Mouse (Mus musculus) embryo, embryonic 11 days (tissue): ENCODE results near the gene C1qb.

Experiments
- DNase-seq: peaks from one replicate; pipeline ENCODE4 v3.0.0-alpha.2; 2015

C1qb gene

DNA sequence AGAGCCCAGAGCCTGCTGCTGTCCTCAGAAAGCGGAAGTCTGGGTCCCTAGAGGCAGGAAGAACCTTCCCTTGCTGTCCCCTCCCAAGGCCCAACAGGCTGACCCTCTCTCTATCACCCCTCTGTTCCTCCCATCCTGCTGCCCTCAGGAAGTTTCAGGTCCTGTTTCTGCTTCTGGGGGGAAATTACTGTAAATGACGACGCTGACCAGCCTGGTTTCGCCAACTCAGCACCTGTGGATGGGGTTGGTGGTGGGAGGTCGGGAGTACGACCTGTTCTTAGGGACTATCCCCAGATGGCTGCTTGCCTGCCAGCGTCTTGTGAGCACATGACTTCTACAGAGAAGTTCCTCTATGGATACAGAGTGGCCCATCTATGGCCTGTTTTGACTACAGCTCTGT is at the start of gene C1qb:
TSS of gene C1qb (minus strand) at position 87 of the 400 bp plus-strand sequence.
- DNase-seq = no peak

DNA sequence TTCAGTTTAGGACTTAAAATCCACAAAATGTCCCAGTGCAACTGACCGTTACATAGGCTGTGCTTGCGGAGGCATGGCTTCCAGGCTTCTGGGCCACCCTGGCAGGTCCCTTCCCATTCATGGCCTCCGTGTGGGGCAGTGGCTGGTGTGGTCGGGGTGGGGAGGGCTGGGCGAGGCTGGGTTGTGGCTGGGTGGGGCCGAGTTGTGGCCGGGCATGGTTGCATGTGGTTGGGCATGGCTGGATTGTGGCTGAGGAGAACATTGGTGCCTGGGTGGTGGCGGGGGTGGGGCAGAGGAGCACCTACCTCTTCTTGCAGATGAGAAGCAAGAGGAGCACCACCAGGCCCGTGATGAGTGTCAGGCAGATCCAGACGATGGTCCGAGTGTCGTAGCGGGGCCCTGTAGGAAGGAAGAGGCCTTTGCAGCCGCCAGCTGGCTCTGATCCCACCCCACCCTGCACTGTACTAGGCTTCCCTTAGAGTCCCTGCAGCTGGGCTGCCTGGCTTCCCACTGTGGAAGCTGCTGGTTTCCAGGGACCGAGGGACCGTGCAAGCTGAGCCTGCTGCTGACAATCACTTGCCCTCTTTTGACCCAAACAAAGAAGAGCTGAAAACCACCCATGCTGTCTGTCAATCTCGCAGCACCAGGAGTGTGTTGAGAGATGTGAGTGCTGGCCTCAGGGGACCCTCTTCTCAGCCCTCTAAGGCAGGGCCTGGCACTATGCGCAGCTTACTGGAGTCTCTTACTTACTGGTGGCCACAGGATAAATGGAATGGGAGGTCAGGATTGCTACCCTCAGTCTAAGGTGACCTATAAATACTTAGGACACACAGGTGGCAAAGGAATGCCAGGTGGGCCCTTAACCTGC is 49.0 kb upstream of the C1qb start:
- no peak for DNase-seq

DNA sequence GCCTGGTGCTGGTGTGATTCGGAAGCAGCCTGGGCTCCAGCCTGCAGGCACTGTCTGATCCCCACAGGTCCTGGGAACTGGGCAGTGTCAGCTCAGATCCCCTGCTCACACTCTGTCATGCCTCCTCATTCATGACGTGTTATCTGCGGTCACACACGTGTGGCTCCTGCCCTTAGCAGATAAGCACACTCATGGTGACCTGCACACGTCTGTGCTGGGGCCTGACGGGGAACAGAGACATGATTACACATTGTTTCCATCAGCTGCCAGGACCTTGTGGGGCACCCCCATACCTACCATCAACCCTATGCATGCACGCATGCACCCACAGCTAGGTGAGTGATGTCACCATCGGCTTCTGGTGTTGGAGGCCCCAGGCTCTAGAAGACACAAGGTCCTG is 44.5 kb upstream of the C1qb start:
- no peak for DNase-seq

DNA sequence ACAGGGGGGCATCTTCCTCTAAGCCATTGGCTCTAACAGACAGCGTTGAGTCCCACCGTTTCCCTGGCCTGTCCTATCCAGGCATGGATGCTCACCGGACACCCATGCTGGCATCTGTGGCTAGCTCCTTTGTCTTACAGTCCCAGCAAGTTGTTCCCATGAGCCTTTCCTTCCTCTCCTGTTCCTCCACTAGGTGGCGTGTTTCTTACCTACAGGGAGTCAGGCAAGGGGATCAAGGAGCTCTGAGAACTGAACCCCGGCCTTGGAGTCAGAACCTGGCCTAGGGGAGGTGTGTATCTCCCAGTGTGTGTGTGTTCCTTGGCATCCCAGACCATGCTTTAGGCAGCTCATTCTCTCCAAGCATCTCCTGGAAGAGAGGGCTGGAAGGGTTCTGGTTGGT is 42.9 kb upstream of the C1qb start:
- DNase-seq = peak; percentile 71

DNA sequence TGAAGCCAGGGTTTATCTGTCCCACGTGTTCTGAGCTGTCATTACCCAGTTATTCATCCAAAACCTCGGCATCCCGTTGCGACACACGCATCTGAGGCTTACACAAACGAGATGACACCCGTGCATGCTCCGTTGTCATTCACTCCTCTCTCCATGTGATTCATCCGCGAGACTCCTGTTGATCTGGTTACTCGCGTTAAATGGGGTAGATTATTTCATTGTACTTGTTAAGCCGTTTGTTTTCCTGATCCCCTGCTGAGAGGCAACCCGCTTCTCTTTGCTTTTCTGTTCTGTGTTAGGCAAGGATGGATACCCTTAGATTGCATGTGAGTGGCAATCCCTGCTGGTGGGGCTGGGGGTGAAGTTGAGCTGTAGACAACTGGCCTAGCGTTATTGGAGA is 39.8 kb upstream of the C1qb start:
- DNase-seq = no peak

DNA sequence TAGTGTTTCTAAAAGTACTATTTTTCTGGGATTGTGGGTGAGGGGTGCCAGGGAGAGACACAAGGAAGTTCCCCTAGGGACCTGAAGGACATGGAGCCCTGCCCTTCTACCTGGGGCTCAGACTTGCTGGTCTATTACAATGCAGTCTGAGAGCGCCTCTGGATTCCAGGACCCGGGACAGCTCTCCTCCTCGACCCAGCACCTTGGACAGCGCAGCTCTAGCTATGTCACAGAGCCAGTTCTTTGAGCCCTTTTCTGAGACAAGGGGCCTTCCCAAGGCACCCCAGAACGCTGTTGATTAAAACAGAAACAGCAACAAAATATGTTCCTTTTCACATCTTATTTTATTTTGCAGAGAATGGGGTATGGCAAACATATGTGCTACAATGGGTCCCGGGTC is 38.5 kb upstream of the C1qb start:
- peak; percentile 81 for DNase-seq

DNA sequence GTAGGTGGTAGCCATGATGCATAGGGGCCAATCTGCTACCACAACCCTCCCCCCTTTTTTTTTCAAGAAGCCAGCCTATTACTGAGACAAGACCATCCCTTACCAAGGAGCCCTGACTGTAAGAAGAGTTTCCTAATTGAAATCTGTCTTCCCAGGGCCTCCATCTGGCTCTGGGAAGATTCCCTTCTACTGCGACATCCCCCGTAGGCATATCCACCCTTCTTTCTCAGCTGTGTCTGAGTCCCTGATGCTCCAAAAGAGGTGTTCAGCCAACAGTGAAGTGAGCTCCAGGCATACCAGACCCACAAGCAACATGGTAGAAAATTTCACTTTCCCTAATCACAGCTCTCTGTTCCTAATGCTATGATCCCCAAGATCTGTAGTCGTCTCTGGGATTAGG is 33.5 kb upstream of the C1qb start:
- DNase-seq = no peak

DNA sequence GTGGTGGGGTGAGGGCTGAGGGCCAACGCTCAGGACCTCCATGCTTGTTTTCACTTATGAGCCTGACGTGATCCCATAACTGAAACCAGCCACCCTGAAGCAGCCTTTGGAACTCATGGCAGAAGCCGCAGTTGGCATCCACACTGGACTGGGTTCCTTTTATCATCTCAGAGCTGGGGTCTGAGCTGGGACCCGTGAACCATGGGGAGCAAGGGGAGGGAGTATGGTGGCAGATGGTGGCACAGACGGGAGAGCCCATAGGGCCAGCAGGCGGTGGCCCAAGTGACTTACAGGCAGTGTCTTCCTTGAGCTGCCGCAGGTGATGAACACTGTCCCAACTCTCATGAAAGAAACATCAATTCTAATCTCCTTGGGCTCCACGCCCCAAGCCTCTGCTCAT is 32.8 kb upstream of the C1qb start:
- DNase-seq = no peak

DNA sequence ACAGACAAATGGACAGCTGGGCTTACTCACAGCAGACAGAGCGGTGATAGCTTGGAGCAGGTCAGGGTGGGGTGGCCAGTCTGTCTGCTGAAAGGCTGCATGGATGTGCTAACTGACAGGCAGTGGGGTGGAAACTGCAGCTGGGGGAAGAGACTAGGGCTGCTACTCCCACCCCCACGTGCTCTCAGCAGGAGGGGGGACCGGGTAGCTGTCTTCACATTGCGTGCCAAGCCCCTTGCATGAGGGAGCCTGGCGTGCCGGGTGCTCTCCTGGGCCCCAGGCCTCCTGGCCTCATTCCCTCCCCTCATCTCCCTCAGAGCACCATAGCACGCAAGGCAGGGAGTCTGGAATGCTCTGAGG is 31.2 kb upstream of the C1qb start:
- no peak for DNase-seq

DNA sequence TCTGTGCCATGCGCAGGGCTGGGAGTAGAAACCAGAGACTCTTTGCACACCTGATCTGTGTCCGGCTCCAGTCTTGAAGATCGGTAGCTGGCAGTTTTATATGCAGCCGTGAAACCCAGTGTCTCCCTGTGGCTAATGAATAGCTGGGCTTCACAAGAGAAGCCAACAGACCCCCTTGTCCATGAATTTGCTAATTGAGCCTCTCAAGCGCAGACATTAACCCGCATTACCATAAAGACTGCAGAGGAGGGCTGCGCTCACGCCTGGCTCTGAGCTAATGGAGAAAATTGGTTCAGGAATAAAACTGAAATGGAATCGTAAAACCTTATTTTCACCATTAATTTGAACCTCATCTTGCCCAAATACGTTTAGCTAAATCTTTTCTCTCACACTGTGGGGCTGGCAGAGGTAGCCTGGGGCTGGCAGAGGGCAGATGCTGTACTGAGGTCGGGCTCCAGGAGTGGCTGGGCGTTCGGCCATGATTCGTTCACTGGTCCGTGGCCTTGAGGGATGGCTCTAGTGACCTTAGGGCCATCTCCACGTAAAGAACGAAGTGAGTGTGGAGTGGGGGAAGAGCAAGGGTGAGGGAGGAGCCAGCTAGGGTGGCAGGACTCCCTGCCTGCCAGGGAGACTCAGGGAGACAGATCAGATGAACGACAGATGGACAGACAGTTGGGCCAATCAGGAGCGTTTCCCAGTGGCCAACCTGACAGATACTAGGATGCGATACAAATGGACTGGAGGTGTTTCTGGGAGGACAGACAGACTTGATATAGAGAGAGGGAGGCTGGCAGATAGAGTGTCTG is 30.6 kb upstream of the C1qb start:
- no peak for DNase-seq

DNA sequence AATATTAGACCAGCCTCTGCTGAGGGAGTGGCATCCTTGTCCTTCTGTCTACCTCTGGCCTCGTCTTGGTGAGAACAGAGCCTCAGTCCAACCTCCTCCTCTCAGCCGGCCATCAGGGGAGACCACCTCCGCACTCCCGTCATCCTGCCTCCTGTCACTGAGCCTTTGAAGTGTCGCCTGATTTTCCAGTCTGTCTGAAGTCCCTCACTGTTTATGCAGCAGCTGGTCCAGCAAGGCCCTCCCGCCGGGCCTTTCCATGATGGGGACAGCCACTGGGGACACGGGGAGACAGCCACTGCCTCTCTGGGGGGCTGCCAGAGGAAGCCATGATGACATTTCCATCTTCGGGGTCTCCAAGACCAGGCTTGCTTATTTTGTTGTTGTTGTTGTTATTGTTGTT is 26.9 kb upstream of the C1qb start:
- no peak for DNase-seq

DNA sequence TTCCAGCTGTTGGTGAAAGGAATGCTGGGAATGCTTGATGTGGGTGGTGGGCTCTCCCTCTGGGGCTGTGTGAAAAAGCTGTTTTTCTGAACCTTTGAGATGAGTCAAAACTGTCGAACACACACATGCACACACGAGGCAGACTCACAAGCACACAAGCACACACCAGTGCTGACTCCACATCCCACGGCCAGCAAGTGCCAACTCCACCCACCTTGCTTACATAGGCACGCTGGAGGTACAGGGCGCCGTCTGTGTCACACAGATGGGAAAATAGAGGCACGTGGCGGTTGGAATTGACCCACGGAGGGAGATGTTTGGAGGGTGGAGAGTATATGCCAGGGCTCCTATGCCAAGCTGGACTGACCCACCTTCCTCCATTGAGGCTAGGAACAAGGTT is 25.8 kb upstream of the C1qb start:
- DNase-seq = no peak

DNA sequence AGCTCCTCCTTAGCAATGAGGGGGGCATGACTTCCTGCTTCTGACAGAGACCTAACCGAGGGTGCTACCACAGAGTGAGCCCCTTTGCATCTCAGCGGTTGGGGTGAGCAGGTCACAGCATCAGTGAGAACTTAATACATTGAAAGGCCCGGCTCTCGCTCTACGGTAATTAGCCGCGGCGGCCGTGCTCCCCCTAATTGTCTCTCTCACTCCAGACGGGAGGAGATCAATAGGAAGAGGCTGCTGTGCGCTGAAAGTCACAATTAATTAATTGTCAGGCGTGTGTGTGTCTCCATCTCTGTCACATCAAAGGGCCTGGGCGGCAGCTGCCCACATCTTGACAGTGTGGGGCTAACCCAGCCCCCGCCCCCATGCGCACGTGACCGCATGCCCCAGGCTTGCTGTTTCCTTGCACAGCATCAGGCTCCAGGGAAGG is 25.2 kb upstream of the C1qb start:
- peak; percentile 47 for DNase-seq

DNA sequence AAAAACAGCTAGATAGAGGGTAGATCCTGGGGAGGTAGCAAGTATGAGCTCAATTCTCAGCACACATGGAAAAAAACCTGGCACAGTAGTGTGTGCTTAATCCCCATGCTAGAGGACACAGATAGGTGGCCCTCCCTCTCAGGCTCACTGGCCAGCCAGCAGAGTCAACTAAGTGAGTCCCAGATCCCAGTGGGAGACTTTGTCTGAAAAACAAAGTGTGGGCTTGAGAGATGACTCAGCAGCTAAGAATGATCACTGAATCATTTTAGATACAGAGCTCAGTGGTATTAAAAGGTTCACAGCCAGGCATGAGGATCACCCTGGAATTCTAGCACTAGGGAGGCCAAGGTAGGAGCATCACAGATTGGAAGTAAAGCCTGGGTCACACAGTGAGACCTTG is 21.8 kb upstream of the C1qb start:
- DNase-seq = no peak

DNA sequence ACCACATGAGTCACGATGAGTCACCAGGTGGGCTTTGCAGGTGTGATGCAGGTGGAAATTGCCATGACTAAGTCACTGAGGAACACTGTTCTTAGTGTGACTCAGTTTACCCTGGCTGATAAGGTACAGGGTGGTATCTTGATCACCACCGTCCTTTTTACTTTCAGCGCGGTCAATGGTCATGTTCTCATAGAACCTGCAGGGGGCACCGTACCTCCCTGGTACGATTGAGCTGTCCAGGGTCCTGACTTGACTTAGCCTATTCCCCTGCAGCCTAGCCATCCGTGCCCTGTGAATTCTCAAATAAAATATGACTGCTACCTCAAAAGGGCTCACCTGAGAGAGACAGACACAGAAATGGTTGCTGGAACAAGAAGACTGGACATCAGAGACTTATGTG is 21.0 kb upstream of the C1qb start:
- DNase-seq = peak; percentile 92

DNA sequence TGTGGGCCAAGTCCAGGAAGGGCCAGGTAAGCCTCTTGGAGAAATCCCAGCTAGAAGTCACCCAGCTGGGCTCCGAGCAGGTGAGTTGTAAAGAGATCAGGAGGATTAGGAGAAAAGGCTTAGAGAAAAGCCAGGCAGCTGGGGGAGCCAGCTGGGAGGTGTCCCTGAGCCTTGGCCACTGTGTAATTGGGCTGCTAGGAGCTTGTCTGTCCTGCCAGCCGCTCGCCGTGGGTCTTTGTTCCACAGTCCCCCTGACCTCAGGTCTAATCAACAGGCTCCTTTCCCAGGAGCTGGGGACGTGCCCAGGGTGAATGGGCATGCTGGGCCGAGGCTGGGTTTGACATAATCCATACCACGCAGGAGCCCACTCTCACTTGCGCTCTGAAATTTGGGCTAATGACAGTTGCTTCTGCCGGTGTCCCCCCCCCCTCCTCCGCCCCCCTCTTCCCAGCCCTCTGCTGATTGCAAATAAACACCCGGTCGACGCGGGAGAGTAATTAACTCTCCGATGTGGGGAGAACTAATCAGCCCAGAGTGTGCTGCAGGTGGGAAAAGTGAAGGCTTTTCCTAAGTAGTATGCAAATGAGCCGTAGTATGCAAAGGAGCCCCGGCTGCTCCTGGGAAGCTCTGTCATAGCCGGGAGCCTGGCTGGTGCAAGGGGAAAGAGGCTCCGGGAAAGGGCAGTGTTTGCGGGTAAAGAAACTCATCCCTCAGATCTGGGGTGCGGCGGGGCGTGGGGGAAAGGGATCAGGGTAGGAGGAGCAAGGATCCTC is 19.0 kb upstream of the C1qb start:
- DNase-seq = no peak

DNA sequence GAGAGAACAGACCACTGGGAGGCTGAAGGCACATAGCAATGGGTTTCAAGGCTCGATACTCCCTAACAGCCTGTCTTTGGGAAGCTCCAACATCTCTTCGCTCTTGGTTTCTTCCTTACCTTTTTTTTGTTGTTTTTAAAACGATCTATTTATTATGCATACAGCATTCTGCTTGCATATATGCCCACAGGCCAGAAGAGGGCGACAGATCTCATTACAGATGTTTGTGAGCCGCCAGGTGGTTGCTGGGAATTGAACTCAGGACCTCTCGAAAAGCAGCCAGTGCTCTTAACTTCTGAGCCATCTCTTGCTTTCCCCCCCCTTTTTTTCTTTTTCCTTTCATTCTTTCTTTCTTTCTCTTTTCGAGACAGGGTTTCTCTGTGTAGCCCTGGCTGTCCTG is 13.2 kb upstream of the C1qb start:
- no peak for DNase-seq

DNA sequence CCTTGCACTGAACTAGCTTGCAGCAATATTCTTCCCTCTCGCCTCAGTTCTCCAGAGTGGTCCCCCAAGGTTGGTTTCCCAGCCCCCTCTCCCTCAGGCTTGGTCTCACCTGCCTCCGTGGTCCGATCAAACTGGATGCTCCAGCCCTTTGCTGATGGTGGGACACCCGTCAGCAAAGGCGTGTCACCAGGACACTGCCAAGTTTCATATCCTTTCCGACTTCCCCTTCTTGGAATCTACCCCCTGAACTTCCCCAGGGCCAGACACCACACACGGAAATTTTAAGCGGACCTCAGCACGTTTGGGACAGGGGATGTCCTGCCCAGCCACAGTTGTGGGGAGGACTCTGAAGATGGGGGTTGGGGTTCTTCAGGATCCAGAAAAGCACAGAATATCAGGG is 12.7 kb upstream of the C1qb start, which contains the start of gene C1qa:
TSS of gene C1qa (minus strand) at position 167 of the 400 bp plus-strand sequence.
- no peak for DNase-seq

DNA sequence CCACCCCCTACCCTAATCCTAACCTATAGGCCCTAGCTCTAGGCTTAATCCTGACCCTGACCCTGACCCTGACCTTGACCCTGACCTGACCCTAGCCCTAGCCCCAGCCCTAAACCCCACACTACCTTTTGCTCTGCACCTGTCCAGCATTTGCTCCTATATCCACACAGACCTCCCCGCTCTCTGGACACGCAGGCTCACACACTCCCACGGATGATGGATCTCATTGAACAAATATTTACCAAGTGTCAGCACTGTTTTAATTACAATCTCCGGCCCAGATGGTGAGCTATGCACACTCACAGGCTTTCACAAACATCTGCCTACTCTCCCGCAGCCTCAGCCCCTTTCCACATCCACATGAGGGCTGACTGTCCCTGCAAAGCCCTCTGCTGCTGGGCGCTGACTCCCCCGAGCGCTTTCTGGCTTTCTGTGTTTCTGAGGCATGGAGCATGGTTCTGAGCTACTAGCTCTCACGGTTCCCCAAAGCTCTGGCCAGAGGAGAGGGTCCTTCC is 12.2 kb upstream of the C1qb start:
- DNase-seq = no peak

DNA sequence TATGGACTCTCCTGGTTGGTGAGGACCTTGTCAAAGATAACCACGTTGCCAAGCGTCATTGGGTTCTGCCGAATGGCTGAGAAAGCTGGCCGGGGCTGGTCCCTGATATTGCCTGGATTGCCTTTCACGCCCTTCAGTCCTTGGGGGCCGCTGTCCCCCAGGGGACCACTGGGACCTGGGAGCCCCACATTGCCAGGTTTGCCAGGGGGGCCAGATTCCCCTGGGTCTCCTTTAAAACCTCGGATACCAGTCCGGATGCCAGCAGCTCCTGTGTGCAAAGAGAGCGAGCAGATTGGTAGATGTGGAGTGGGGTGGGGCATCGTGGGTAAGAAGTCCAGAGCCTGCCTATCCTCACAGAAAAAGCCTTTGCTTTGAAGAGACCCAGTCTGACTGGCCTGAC is 10.5 kb upstream of the C1qb start:
- DNase-seq = no peak

DNA sequence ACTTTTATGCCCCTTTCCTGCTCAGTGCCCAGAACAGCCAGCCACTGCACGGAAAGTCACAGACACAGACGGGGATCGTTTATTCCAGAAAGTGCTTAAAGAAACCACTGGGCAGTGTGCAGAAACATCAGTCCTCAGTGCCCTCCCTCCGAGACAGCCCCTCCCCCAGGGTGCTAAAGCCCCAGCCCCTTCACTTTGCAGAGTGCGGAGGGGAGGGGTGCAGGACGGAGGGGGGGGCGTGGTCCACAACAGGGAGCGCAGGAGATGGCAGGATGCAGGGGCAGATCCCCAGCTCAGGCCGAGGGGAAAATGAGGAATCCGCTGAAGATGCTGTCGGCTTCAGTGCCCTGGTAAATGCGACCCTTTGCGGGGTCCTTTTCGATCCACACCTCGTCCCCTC is 9.9 kb upstream of the C1qb start:
- DNase-seq = no peak

DNA sequence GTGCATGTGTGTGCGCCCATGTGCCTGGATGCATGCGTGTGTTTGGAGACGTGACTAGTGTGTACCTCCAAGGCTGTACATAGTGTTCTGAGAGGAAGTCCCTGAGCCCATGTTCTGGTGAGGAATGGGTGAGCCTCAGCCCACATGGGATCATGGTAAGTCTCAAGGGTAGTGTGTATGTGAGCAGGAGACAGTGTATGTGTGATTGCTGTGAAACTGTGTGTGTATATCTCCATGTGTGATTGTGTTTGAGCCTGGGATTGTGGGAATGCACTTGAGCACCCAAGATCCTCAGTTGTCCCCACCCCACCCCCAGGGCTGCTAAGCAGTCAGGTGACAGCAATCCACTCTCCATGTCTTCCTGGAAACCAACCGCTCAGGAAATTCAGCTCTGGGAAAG is 8.8 kb upstream of the C1qb start:
- DNase-seq = no peak
